Mouse (Mus musculus): ENCODE results near the gene Gtf3c1.

DNA sequence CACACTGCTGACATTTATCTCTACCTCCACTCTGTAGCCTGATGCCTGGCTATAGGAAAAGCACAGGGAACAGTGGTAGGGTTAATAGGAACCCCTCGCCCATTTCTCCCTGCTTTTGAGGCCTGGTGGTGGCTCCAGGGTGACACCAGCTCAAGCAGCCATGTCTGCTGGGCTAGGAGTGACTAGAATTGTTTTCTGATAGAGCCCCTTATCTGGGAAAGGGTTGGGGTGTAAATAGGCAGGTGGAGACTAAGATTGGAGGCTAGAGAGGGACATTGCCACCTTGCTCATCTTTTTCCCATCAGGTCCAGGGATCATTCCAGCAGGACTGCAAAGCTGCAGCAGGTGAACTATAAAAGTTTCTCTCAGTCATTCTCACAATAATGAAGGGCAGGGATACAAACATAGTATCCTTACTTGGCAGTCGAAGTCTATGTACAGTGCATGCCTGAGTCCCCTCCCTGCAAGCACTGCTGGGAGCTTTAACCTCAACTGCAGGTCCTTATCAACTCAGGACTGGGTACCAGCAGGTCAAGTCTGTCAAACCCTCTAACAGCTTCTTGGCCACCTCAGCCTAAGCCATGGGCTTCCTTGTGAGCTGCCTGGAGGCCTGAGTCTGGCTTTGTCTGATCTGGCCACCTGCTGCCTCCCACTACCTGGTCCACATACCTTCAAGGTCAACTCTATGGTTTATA lies 39.2 kb upstream of the Gtf3c1 start:
- TF ChIP-seq POLR2A (IDR thresholded peaks at IDR 0.05; ENCODE audit: low read depth, low read length): no peak
- TF ChIP-seq CTCF (IDR thresholded peaks at IDR 0.05; ENCODE audit: extremely low read depth, insufficient read length, insufficient replicate concordance, low read depth, low read length): no peak

All from small intestine, adult 2 months (tissue).